Mouse (Mus musculus): ENCODE results near the gene Lax1. TPM values are rescaled to one million over a fixed set of nuclear protein-coding genes. Genes with fewer than 3 reads are reported as not detected.

Lax1 gene
- 0.56 and 0.74 TPM in 2 replicates for polyA plus RNA-seq (2012; rRNA removed)

DNA sequence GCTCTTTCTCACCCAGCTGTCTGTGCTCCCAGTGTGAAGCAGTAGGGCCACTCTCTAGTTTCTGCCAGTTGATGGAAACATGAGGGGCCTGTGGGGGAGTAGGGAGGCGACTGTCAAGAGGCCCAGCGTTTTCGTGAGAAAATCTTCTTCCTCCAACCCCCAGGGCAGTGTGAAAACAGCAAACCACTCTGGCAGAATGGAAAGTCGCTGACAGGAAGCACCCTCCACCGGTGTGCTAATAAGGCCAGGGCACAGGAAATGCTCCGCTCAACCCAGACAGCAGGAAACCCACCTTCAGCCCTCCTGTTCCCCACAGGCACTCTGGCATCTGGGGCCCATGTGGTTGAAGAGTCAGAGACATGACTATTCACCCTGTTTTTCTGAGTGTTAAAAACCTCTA lies at the start of gene Lax1:
Gene Lax1, minus strand, starts transcription at position 212 of the 400 bp plus-strand sequence.
- Histone ChIP-seq H3K4me3 (ENCODE audit: insufficient read depth, low read length) (no peak within 1 kb of the TSS), H3K27ac (ENCODE audit: insufficient read depth, low read length) (no peak within 1 kb of the TSS), H3K4me1 (ENCODE audit: control insufficient read depth, insufficient read depth, low read length) (peaks cover 3% of the 10 kb centered on the region)
- no peak for TF ChIP-seq POLR2A (IDR thresholded peaks at IDR 0.05; ENCODE audit: extremely low read depth, insufficient read depth, low read length)
- no peak for TF ChIP-seq CTCF (IDR thresholded peaks at IDR 0.05; ENCODE audit: extremely low read depth, insufficient read depth, low read length)

DNA sequence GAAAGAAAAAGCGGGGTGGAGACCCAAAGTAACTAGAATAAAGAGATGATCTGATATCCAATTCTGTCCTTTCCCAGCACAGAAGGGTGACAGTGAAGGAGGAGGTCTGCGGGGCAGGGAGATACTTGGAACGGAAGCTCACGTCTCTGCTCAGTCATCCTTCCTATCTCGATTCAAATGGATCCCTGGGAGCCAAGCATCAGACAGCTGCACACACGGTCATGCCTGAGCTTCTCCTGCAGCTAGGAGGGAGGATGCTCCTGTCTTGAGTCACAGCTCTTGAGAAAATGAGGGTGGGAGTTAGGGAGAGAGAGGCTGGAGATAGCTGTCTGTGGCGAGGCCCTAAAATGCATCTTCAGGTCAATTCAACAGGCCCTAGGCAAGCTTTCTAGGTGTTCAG lies 46.8 kb upstream of the Lax1 start:
- Histone ChIP-seq H3K4me1 (ENCODE audit: control insufficient read depth, insufficient read depth, low read length) (peaks cover 2% of the 10 kb centered on the region; the same call in 1 of the 2 replicates), H3K27ac (ENCODE audit: insufficient read depth, low read length) (no peak overlapping the region), H3K4me3 (ENCODE audit: insufficient read depth, low read length) (no peak overlapping the region)
- TF ChIP-seq CTCF (IDR thresholded peaks at IDR 0.05; ENCODE audit: extremely low read depth, insufficient read depth, low read length) (no peak), POLR2A (IDR thresholded peaks at IDR 0.05; ENCODE audit: extremely low read depth, insufficient read depth, low read length) (no peak)

DNA sequence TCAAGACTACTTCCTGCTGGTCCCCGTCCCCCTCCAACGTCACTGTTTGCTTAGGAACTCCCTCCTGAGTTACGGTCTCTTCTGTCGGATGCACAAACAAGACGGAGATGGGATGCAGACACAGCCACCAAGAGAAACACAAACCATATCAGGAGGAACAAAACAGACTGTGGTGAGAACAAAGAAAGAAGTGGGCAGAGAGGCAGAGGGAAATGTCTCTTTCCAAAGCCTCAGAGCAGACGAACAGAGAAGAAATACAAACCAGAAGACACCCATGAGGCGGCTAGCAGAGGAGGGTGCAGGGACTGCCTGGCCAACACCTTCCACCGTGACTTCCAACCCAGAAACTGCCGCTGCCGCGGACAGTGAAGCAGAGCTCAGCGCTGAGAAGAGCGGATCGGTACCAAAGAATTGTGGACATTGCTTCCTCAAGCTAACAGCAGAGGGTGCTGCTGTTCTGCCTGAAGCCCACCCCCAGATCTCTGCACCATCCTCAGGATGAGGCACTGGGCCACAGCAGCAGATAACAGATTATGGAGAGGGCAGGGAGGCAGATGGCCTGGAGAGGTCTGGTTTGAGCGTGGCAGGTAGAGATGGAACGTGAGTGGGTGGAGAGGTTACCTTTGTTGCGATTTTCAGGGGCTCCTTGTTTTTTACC lies 46.2 kb upstream of the Lax1 start:
- Histone ChIP-seq H3K27ac (ENCODE audit: insufficient read depth, low read length) (no peak overlapping the region), H3K4me3 (ENCODE audit: insufficient read depth, low read length) (no peak overlapping the region), H3K4me1 (ENCODE audit: control insufficient read depth, insufficient read depth, low read length) (peaks cover 2% of the 10 kb centered on the region; the same call in 1 of the 2 replicates)
- no peak for TF ChIP-seq POLR2A (IDR thresholded peaks at IDR 0.05; ENCODE audit: extremely low read depth, insufficient read depth, low read length)
- peak; percentile 96 for TF ChIP-seq CTCF (IDR thresholded peaks at IDR 0.05; ENCODE audit: extremely low read depth, insufficient read depth, low read length)

DNA sequence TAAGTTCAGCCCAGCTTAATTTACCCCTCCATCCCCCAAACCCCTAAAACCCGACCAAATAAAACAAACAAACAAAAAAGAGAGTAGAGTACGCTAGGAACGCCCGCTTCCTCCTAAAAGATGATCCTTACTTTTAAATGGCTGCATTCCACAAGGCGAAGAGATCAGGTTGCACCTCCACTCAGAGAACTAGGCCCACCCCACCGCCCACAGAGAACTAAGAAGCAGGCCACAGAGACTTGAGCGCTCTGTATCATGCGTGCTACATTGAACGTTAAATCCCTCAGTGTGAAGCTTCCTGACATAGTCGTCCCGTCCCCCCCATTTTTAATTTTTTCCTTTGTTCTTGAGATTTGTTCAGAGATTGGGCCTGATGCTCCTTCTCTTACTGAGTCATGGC lies 42.9 kb upstream of the Lax1 start:
- no peak for TF ChIP-seq POLR2A (IDR thresholded peaks at IDR 0.05; ENCODE audit: extremely low read depth, insufficient read depth, low read length)
- no peak for TF ChIP-seq CTCF (IDR thresholded peaks at IDR 0.05; ENCODE audit: extremely low read depth, insufficient read depth, low read length)
- no peak overlapping the region for H3K27ac ChIP-seq (ENCODE audit: insufficient read depth, low read length)
- no peak overlapping the region for H3K4me3 ChIP-seq (ENCODE audit: insufficient read depth, low read length)
- peaks cover 2% of the 10 kb centered on the region; the same call in 1 of the 2 replicates for H3K4me1 ChIP-seq (ENCODE audit: control insufficient read depth, insufficient read depth, low read length)

DNA sequence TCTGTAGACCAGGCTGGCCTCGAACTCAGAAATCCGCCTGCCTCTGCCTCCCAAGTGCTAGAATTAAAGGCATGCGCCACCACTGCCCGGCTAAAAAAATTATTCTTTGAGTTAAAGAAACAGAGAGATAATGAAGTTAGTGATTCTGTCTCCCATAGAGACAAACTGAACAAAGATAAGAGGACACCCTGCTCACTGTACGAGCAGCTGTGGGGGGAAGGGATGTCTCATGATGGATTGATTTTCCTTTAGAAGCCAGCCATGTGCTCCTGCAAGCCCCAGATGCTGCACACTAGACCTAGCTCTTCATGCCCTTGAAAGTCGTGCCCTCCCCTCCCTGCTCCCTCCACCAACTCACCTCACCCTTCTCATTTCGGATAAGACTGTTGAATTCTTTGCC lies 38.4 kb upstream of the Lax1 start:
- Histone ChIP-seq H3K27ac (ENCODE audit: insufficient read depth, low read length) (no peak overlapping the region), H3K4me1 (ENCODE audit: control insufficient read depth, insufficient read depth, low read length) (no peaks in the 10 kb centered on the region), H3K4me3 (ENCODE audit: insufficient read depth, low read length) (no peak overlapping the region)
- TF ChIP-seq POLR2A (IDR thresholded peaks at IDR 0.05; ENCODE audit: extremely low read depth, insufficient read depth, low read length) = no peak
- TF ChIP-seq CTCF (IDR thresholded peaks at IDR 0.05; ENCODE audit: extremely low read depth, insufficient read depth, low read length) = no peak

DNA sequence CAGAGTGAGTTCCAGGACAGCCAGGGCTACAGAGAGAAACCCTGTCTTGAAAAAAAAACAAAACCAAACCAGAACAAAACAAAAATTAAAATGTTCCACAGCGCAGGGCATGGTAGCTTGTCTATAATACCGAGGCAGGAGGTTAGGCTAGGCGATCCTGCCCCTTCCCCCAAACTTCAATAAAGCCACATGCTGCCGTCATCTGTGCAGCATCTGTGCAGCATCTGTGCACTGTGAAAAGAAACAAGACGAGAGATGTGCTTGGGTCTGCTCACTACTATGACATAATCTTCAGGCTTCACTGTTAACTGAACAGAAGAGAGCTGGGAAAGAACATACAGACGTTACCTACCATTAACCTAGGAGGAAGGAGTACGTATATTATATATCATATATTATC lies 30.4 kb upstream of the Lax1 start:
- no peak overlapping the region for H3K4me3 ChIP-seq (ENCODE audit: insufficient read depth, low read length)
- TF ChIP-seq POLR2A (IDR thresholded peaks at IDR 0.05; ENCODE audit: extremely low read depth, insufficient read depth, low read length) = no peak
- TF ChIP-seq CTCF (IDR thresholded peaks at IDR 0.05; ENCODE audit: extremely low read depth, insufficient read depth, low read length) = no peak

DNA sequence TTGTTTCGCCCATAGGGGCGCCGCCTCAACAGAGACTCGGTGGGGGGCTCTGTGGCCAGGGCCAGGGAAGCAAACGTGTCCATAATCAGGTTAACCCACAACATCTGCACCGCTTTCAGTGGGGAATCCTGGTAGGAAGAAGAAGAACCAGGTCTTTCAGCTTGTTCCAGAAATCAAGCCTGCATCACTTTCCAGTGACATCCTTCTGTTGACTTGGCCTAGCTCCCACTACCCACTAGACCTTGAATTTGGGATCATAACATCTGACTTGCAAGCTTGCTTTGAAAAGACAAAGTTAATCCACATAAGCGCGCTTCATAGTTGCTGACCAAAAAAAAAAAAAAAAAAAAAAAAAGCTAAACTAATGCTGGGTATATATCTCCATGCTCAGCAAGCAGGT lies 28.9 kb upstream of the Lax1 start:
- TF ChIP-seq CTCF (IDR thresholded peaks at IDR 0.05; ENCODE audit: extremely low read depth, insufficient read depth, low read length) (no peak), POLR2A (IDR thresholded peaks at IDR 0.05; ENCODE audit: extremely low read depth, insufficient read depth, low read length) (no peak)
- H3K4me1 ChIP-seq (ENCODE audit: control insufficient read depth, insufficient read depth, low read length) = no peaks in the 10 kb centered on the region
- no peak overlapping the region for H3K27ac ChIP-seq (ENCODE audit: insufficient read depth, low read length)
- no peak overlapping the region for H3K4me3 ChIP-seq (ENCODE audit: insufficient read depth, low read length)

More for the DNA sequence above, 30.4 kb upstream of the Lax1 start:
- H3K27ac ChIP-seq (ENCODE audit: insufficient read depth, low read length) = no peak overlapping the region
- H3K4me1 ChIP-seq (ENCODE audit: control insufficient read depth, insufficient read depth, low read length) = no peaks in the 10 kb centered on the region

DNA sequence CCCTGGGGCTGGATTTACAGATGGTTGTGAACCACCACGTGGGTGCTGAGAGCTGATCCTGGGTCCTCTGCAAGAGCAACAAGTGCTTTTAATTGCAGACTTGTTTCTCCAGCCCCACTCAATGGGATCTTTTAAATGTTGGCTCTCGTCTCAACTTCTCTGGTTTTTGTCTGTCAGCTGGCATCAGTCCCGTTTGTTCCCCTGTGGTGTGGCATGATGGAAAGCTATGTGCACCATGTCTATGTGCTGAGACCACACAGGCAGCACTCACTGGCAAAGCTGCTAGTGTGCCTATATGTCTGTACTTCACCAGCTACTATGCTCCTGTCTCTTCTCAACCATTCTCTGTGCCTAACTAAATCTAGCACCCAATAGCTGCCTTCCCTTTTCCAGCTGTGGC lies 28.4 kb upstream of the Lax1 start:
- Histone ChIP-seq H3K4me3 (ENCODE audit: insufficient read depth, low read length) (no peak overlapping the region), H3K4me1 (ENCODE audit: control insufficient read depth, insufficient read depth, low read length) (no peaks in the 10 kb centered on the region), H3K27ac (ENCODE audit: insufficient read depth, low read length) (no peak overlapping the region)
- TF ChIP-seq CTCF (IDR thresholded peaks at IDR 0.05; ENCODE audit: extremely low read depth, insufficient read depth, low read length) (no peak), POLR2A (IDR thresholded peaks at IDR 0.05; ENCODE audit: extremely low read depth, insufficient read depth, low read length) (no peak)

DNA sequence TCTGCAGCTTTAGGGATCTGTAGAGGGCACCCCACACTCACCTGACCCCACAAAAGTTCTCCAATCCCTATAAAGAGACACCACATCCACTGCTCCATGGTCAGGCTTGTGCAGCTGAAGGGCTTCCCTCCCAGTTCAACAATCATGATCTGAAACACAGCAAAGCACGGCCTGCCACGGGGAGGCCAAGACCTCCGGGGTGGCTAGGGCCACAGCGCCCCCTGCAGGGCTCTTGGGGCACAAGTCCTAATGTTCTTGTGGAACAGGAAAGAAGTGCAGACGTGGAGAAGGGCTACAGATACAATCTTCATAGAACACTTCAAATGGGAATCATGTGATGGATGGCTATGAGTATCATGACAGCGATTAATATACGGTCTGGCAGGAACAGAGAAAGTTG lies 26.6 kb upstream of the Lax1 start:
- no peak overlapping the region for H3K4me3 ChIP-seq (ENCODE audit: insufficient read depth, low read length)

DNA sequence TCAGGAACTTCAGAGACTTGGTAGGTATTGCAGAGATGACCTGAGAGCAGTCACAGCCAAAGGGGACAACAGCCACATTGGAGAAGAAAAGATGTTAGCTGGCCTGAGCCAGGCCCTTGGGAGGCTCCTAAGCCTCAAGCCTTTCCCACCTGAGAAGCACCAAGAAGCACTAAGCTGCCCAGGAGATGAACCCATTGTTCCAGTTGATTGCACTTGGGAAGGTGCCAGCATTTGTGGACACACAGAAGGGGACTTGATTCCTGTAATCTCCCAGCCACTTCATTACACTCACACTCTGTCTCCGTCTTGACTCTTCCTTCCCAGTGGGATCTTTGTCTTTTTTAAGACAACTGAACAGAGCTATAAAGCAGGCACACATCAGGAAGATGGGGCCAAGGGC lies 25.3 kb upstream of the Lax1 start:
- H3K4me1 ChIP-seq (ENCODE audit: control insufficient read depth, insufficient read depth, low read length) = no peaks in the 10 kb centered on the region
- no peak overlapping the region for H3K27ac ChIP-seq (ENCODE audit: insufficient read depth, low read length)
- H3K4me3 ChIP-seq (ENCODE audit: insufficient read depth, low read length) = no peak overlapping the region
- TF ChIP-seq POLR2A (IDR thresholded peaks at IDR 0.05; ENCODE audit: extremely low read depth, insufficient read depth, low read length) (no peak), CTCF (IDR thresholded peaks at IDR 0.05; ENCODE audit: extremely low read depth, insufficient read depth, low read length) (no peak)

More for the DNA sequence above, 26.6 kb upstream of the Lax1 start:
- Histone ChIP-seq H3K27ac (ENCODE audit: insufficient read depth, low read length) (no peak overlapping the region), H3K4me1 (ENCODE audit: control insufficient read depth, insufficient read depth, low read length) (no peaks in the 10 kb centered on the region)
- TF ChIP-seq POLR2A (IDR thresholded peaks at IDR 0.05; ENCODE audit: extremely low read depth, insufficient read depth, low read length) (no peak), CTCF (IDR thresholded peaks at IDR 0.05; ENCODE audit: extremely low read depth, insufficient read depth, low read length) (peak; percentile 41)
